Comparison of ENCODE assay signal across 8 mouse cellular contexts in genomic region chr8:46281536-46281935, GRCm38 (mm10). TPM values are rescaled to one million over a fixed set of nuclear protein-coding genes. Genes with fewer than 3 reads are reported as not detected.
DNase-seq lines count a peak whose midpoint lies in the region; ATAC-seq and TF ChIP-seq lines count a peak whose summit lies in the region.

No protein-coding gene starts in this region.

- peak; percentile 77 for TF ChIP-seq CTCF in hindbrain, postnatal 0 days (IDR thresholded peaks at IDR 0.05; ENCODE audit: low read depth)
- peak; percentile 53; the same call in 1 of the 2 replicates for TF ChIP-seq CTCF in olfactory bulb, adult 2 months (IDR thresholded peaks at IDR 0.05; ENCODE audit: insufficient read depth, low read depth, low read length)

- no peak for ATAC-seq in hindbrain, embryonic 14.5 days (ENCODE audit: low FRiP score)
- ATAC-seq in hindbrain, embryonic 13.5 days (ENCODE audit: low FRiP score) = no peak
- ATAC-seq in hindbrain, postnatal 0 days = no peak

- H3K9ac ChIP-seq in hindbrain, embryonic 14.5 days = no peak overlapping the region
- H3K9ac ChIP-seq in hindbrain, embryonic 13.5 days = no peak overlapping the region
- H3K9ac ChIP-seq in hindbrain, postnatal 0 days (replicated peaks; ENCODE audit: low read length) = no peak overlapping the region

- WGBS in hindbrain, embryonic 14.5 days = 15% methylated on average over 13 of the region's 13 CpGs
- WGBS in hindbrain, embryonic 13.5 days = 12% methylated on average over 13 of the region's 13 CpGs
- WGBS in embryonic facial prominence, embryonic 10.5 days = 13% methylated on average over 13 of the region's 13 CpGs
- 14% methylated on average over 13 of the region's 13 CpGs for WGBS in hindbrain, postnatal 0 days
- 12% methylated on average over 13 of the region's 13 CpGs for WGBS in olfactory bulb, adult 2 months

- H3K27ac ChIP-seq in hindbrain, embryonic 14.5 days = no peak overlapping the region
- no peak overlapping the region for H3K27ac ChIP-seq in hindbrain, embryonic 13.5 days
- no peak overlapping the region for H3K27ac ChIP-seq in embryonic facial prominence, embryonic 10.5 days (replicated peaks)
- H3K27ac ChIP-seq in hindbrain, postnatal 0 days = no peak overlapping the region
- H3K27ac ChIP-seq in olfactory bulb, adult 2 months (ENCODE audit: insufficient read depth, low read depth, low read length) = no peak overlapping the region

- no peaks in the 10 kb centered on the region for H3K36me3 ChIP-seq in hindbrain, embryonic 14.5 days (replicated peaks; ENCODE audit: control insufficient read depth, insufficient read depth)
- H3K36me3 ChIP-seq in hindbrain, embryonic 13.5 days = no peaks in the 10 kb centered on the region
- H3K36me3 ChIP-seq in embryonic facial prominence, embryonic 10.5 days (replicated peaks) = no peaks in the 10 kb centered on the region
- H3K36me3 ChIP-seq in hindbrain, postnatal 0 days (ENCODE audit: insufficient read depth, low read length) = no peaks in the 10 kb centered on the region

- DNase-seq in hindbrain, embryonic 14.5 days (ENCODE audit: low spot score) = peak; percentile 75
- peak; percentile 85 for DNase-seq in adrenal gland, postnatal 10 days
- peak; percentile 76 for DNase-seq in embryonic facial prominence, embryonic 10.5 days (ENCODE audit: low spot score)
- peak; percentile 83 for DNase-seq in hindbrain, postnatal 0 days (ENCODE audit: low spot score)
- DNase-seq in left cerebral cortex, postnatal 14 days (ENCODE audit: low spot score in 2 of 2) = peak; percentile 51 to 76
- DNase-seq in thymus, postnatal 0 days (ENCODE audit: low spot score) = peak; percentile 55

- H3K9me3 ChIP-seq in hindbrain, embryonic 14.5 days (ENCODE audit: control insufficient read depth, low read length) = no peaks in the 10 kb centered on the region
- H3K9me3 ChIP-seq in hindbrain, embryonic 13.5 days = no peaks in the 10 kb centered on the region
- H3K9me3 ChIP-seq in embryonic facial prominence, embryonic 10.5 days = no peaks in the 10 kb centered on the region
- H3K9me3 ChIP-seq in hindbrain, postnatal 0 days (ENCODE audit: low read length) = no peaks in the 10 kb centered on the region

- no peaks in the 10 kb centered on the region for H3K4me1 ChIP-seq in hindbrain, embryonic 14.5 days (replicated peaks; ENCODE audit: control insufficient read depth, insufficient read depth, low read length)
- H3K4me1 ChIP-seq in hindbrain, embryonic 13.5 days (replicated peaks) = no peaks in the 10 kb centered on the region
- no peaks in the 10 kb centered on the region for H3K4me1 ChIP-seq in embryonic facial prominence, embryonic 10.5 days
- H3K4me1 ChIP-seq in hindbrain, postnatal 0 days (ENCODE audit: insufficient read depth, low read length) = no peaks in the 10 kb centered on the region
- no peaks in the 10 kb centered on the region for H3K4me1 ChIP-seq in olfactory bulb, adult 2 months (ENCODE audit: control insufficient read depth, insufficient read depth, low read length)

- H3K4me3 ChIP-seq in hindbrain, embryonic 14.5 days (replicated peaks; ENCODE audit: low read length) = no peak overlapping the region
- H3K4me3 ChIP-seq in hindbrain, embryonic 13.5 days = no peak overlapping the region
- no peak overlapping the region for H3K4me3 ChIP-seq in embryonic facial prominence, embryonic 10.5 days
- H3K4me3 ChIP-seq in hindbrain, postnatal 0 days (ENCODE audit: low read length) = no peak overlapping the region
- H3K4me3 ChIP-seq in olfactory bulb, adult 2 months (ENCODE audit: insufficient read depth, low read depth, low read length) = no peak overlapping the region

- no peak overlapping the region for H3K4me2 ChIP-seq in hindbrain, embryonic 14.5 days (replicated peaks)
- H3K4me2 ChIP-seq in hindbrain, embryonic 13.5 days = no peak overlapping the region
- H3K4me2 ChIP-seq in hindbrain, postnatal 0 days (ENCODE audit: low read depth, low read length) = no peak overlapping the region

- H3K27me3 ChIP-seq in hindbrain, embryonic 14.5 days (ENCODE audit: control insufficient read depth, insufficient read depth, low read length) = no peaks in the 10 kb centered on the region
- peaks cover 15% of the 10 kb centered on the region for H3K27me3 ChIP-seq in hindbrain, embryonic 13.5 days
- H3K27me3 ChIP-seq in embryonic facial prominence, embryonic 10.5 days (replicated peaks; ENCODE audit: low read depth, poor library complexity, severe bottlenecking) = peaks cover 30% of the 10 kb centered on the region
- H3K27me3 ChIP-seq in hindbrain, postnatal 0 days (ENCODE audit: insufficient read depth, low read length) = no peaks in the 10 kb centered on the region

- intact Hi-C loops in left cerebral cortex, postnatal 14 days (cut with DNase I) = loop anchor here (5.0 kb wide), 1 partner anchor 39 kb away; no protein-coding TSS in a partner anchor

- no peak for TF ChIP-seq POLR2A in olfactory bulb, adult 2 months (IDR thresholded peaks at IDR 0.05; ENCODE audit: insufficient read depth, low read depth, low read length)

RNA-seq across cellular contexts. Expression of gene Helt, which starts 12.9 kb away (rescaled TPM):
- 0.48 TPM in 1 of 2 replicates, not detected in the other for polyA plus RNA-seq in hindbrain, embryonic 14.5 days (2014; fragmentation: Nextera tagmentation; extraction: Ambion mirVana)
- polyA plus RNA-seq in hindbrain, embryonic 13.5 days (2015; fragmentation: Nextera tagmentation; extraction: Ambion mirVana) = 1.8 and 1.9 TPM in 2 replicates
- not detected for total RNA-seq in adrenal gland, postnatal 10 days (2021)
- 0.36 and 0.64 TPM in 2 replicates for polyA plus RNA-seq in embryonic facial prominence, embryonic 10.5 days (2016; fragmentation: Nextera tagmentation; extraction: Ambion mirVana)
- 0.52 TPM in 1 of 2 replicates, not detected in the other for total RNA-seq in hindbrain, postnatal 0 days (2014; rRNA removed)
- 0.11 and 0.15 TPM in 2 replicates for polyA plus RNA-seq in hindbrain, postnatal 0 days (2015; fragmentation: Nextera tagmentation; extraction: Ambion mirVana)
- total RNA-seq in left cerebral cortex, postnatal 14 days (2021) = not detected
- polyA plus RNA-seq in olfactory bulb, adult 2 months (2012; ENCODE audit: insufficient read depth, insufficient read length, low replicate concordance, missing spikeins) = not detected in 2 replicates
- polyA plus RNA-seq in thymus, postnatal 0 days (2015; fragmentation: Nextera tagmentation; extraction: Ambion mirVana) = 0.23 TPM in 1 of 2 replicates, not detected in the other
